Mouse (Mus musculus): ENCODE data around the gene Slc45a1.

DNA sequence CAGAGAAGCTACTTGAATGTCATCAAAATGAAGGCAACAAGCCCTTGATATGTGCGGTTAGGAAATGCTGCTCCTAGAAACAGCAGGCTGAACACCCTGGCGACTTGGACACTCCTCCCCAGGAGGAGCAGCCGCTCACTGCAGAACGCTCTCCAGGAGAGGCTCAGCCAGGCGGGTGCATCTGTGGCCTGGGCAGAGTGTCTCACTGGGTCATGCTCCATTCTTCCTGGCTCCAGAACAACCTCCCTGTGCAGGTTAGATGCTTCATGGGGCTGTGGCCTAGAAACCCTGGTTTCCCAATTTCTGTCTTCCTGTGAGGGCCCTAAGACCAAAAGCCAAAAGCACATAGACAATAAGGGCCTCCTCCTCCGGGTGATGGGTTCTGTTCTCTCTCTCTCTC lies 15.3 kb downstream of the Slc45a1 start:
- TF ChIP-seq POLR2A (IDR thresholded peaks at IDR 0.05; ENCODE audit: borderline replicate concordance, control insufficient read depth, low read depth, low read length), result no peak
- TF ChIP-seq CTCF (IDR thresholded peaks at IDR 0.05; ENCODE audit: control insufficient read depth, insufficient read depth, low read length), result no peak
